Mouse (Mus musculus) intestine, embryonic 14.5 days (tissue): ENCODE results near the gene Tpcn1. TPM values are rescaled to one million over a fixed set of nuclear protein-coding genes. Genes with fewer than 3 reads are reported as not detected.

ENCODE experiments used
- ATAC-seq: fragments of 200-750 bp; cut with Nextera tagmentation; replicated peaks from 2 replicates; pipeline ENCODE4 v1.8.0; 2017; ENCODE audit warnings: low read depth, moderate number of reproducible peaks, moderate TSS enrichment, moderate library complexity; ENCODE audit not compliant: low FRiP score, low TSS enrichment
- DNase-seq: peaks from one replicate; pipeline ENCODE4 v3.0.0-alpha.2; 2018; ENCODE audit warnings: low spot score
- H3K27ac ChIP-seq: fragments of 300-500 bp; sonication (generic); 2 replicates; pipeline ENCODE4 v1.5.1; 2014; ENCODE audit warnings: low read depth, mild to moderate bottlenecking, control low read depth
- H3K27me3 ChIP-seq: fragments of 300-500 bp; sonication (generic); replicated peaks from 2 replicates; pipeline ENCODE4 v1.6.1; 2014; ENCODE audit warnings: low read length, control low read depth; ENCODE audit not compliant: control insufficient read depth, insufficient read depth
- H3K36me3 ChIP-seq: fragments of 300-500 bp; sonication (generic); 2 replicates; pipeline ENCODE4 v1.6.1; 2014; ENCODE audit warnings: low read length, control low read depth; ENCODE audit not compliant: control insufficient read depth, insufficient read depth
- H3K4me1 ChIP-seq: fragments of 300-500 bp; sonication (generic); replicated peaks from 2 replicates; pipeline ENCODE4 v1.6.1; 2014; ENCODE audit warnings: low read length, control low read depth, mixed read lengths; ENCODE audit not compliant: control insufficient read depth, insufficient read depth
- H3K4me2 ChIP-seq: fragments of 300-500 bp; sonication (generic); 2 replicates; pipeline ENCODE4 v1.6.1; 2014; ENCODE audit warnings: low read length
- H3K4me3 ChIP-seq: fragments of 300-500 bp; sonication (generic); 2 replicates; pipeline ENCODE4 v1.5.1; 2014; ENCODE audit warnings: low read depth, low read length, control low read depth, mixed read lengths
- H3K9ac ChIP-seq: fragments of 300-500 bp; sonication (generic); 2 replicates; pipeline ENCODE4 v1.6.1; 2014; ENCODE audit warnings: mild to moderate bottlenecking, low read length
- H3K9me3 ChIP-seq: fragments of 300-500 bp; sonication (generic); 2 replicates; pipeline ENCODE4 v1.6.1; 2016; ENCODE audit warnings: low read length, control low read depth; ENCODE audit not compliant: control insufficient read depth
- WGBS: fragments of 180-500 bp; shearing (Covaris S2); extraction: QIAGEN DNeasy Blood & Tissue Kit; methylation state at CpG from one replicate; pipeline ENCODE4 v1.1.7; 2014; 5-methylcytosine and 5-hydroxymethylcytosine counted together
- polyA plus RNA-seq: library from polyadenylated mRNA; unstranded; fragments of >200 nt; fragmentation: Nextera tagmentation; extraction: Ambion mirVana; gene quantifications from 2 replicates; pipeline ENCODE4 v1.2.1, GENCODE M21; 2014

The Tpcn1 gene
- polyA plus RNA-seq, 1 experiment from 2014 or later, result 23.6 TPM

DNA sequence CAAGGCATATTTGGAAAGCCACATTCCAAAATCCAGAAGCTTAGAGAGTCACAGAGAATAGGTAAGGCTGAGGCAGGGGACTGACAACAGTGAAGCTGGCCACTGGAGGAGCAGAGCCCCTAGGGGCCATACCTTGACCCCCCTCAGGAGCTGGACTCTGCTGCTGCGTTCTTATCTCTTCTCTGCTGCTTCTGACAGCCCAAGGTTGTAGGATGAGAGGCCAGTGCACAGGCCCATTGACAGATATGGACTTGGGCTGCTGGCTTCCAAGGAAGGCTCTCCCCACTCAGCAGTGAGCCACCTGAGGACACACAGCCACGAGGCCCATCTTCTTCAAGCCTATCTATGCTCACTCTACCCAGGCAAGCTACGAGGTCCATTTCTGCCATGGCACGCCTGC, 19.5 kb downstream of the Tpcn1 start:
- DNase-seq (no peak), ATAC-seq (no peak)
- Histone ChIP-seq H3K9me3 (no peaks in the 10 kb centered on the region), H3K9ac (no peak overlapping the region), H3K36me3 (peaks cover 4% of the 10 kb centered on the region; the same call in 1 of the 2 replicates), H3K4me3 (no peak overlapping the region), H3K27ac (0 out of 2 replicates have a peak overlapping the region, but pooled peaks have one; percentile 62), H3K4me1 (peaks cover 76% of the 10 kb centered on the region), H3K27me3 (no peaks in the 10 kb centered on the region), H3K4me2 (no peak overlapping the region)
- 65% methylated on average over 4 of the region's 4 CpGs for whole genome bisulfite sequencing

DNA sequence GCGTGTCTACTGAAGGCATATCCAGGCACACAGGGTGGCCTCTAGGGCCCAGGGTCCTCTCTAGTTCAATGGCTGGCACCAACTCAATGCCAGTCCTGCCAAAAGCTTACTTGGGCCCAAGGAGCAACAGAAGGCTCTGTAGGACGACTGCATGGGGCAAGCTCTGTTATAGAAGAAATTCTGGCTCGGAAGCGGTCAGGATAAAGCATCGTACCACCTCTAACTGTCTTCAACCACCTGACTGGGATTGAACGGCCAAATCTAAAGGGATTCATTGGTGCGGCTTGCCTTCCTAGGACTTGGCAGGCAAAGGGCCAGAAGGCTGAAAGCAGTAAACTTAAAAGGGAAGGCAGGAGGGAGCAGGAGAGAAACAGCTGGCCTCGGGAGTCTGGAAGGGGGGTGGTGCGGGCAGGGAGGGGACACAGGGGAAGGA, 20.1 kb downstream of the Tpcn1 start:
- WGBS, result 47% methylated on average over 9 of the region's 9 CpGs
- Histone ChIP-seq H3K27me3 (no peaks in the 10 kb centered on the region), H3K9ac (no peak overlapping the region), H3K9me3 (no peaks in the 10 kb centered on the region), H3K27ac (peak overlapping the region; percentile 62; the same call in 1 of the 2 replicates), H3K4me3 (no peak overlapping the region), H3K36me3 (peaks cover 4% of the 10 kb centered on the region; the same call in 1 of the 2 replicates), H3K4me2 (0 out of 2 replicates have a peak overlapping the region, but pooled peaks have one; percentile 5), H3K4me1 (peaks cover 80% of the 10 kb centered on the region)
- DNase-seq (no peak), ATAC-seq (no peak)

DNA sequence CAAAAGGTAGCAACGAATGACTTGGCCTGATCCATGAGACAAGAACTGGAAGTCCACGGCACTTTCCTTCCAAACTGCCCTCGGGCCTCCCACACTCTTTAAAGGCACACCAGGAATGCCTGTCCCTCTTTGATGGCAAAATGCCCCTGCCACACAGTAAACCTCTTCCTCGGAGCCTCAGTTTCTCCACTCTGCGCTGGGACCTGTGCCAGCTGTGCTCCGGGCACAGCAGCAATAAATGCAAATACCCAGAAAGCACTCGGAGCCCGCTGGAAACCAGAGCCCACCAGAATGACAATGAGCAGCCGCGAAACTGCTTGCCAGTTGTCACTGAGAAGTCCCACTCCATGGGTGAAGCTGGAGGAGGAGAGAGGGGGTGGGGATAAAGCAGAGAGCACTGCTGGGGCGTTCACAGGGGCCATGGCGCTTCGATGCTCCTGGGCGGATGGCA, 20.7 kb downstream of the Tpcn1 start:
- Histone ChIP-seq H3K27ac (peak overlapping the region; percentile 62), H3K4me1 (peaks cover 86% of the 10 kb centered on the region), H3K9me3 (no peaks in the 10 kb centered on the region), H3K4me3 (no peak overlapping the region), H3K36me3 (no peaks in the 10 kb centered on the region), H3K4me2 (no peak overlapping the region), H3K9ac (no peak overlapping the region), H3K27me3 (no peaks in the 10 kb centered on the region)
- 47% methylated on average over 14 of the region's 14 CpGs for WGBS
- DNase-seq, result no peak
- no peak for ATAC-seq

DNA sequence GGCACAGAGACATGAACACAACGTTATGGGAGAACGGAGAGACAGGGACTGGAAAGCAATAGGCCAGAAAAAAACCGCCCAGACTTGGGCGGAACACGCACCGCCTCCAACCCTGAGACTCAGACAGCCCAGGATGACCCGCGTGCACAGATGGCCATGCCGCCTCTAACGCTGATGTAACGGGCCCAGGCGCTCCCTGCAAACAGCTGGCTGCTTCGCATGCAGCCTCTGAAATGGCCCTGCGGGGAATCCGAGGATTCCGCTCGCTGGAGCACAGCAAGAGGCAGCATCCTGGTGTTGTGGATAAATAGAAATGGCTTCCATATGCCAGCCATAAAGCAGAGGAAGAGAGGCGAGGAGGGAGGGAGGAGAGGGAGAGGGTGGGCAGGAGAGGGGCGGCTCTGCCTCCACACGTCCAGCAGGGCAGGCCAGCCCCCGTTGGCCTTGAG, 21.2 kb downstream of the Tpcn1 start:
- WGBS, result 26% methylated on average over 21 of the region's 21 CpGs
- H3K9ac ChIP-seq, result no peak overlapping the region

DNA sequence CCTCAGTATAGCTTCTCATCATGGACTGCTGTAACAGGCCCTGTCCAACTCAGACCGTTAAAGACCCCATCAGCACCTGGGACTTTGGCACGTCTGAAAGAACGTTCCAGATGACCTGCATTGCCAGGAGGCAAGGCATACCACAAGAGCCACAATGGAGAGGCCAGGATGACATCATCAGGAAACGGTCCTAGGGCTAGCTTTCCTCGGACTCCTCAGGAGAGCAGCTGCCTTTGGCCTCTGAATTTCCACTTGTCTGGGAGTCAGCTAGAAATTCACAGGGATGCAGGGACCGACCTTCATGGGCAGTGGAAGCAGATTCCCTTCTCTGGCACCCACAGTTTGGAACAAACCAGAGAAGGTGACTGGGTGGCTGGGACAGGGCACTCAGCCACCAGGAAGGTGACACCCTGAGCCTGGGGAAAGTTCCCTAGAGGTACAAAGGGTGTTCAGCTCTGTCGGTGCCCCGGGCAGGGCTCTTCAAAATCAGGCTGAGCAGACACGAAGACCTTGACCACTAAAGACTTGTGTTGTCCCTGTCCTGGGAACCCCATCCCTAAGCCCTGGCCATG, 21.7 kb downstream of the Tpcn1 start:
- H3K4me1 ChIP-seq, result peaks cover 85% of the 10 kb centered on the region
- H3K4me3 ChIP-seq, result no peak overlapping the region
- ATAC-seq, result no peak
- H3K27me3 ChIP-seq, result no peaks in the 10 kb centered on the region
- H3K36me3 ChIP-seq, result no peaks in the 10 kb centered on the region
- H3K9me3 ChIP-seq, result no peaks in the 10 kb centered on the region
- H3K27ac ChIP-seq, result peak overlapping the region; percentile 62
- no peak overlapping the region for H3K9ac ChIP-seq
- DNase-seq, result no peak
- no peak overlapping the region for H3K4me2 ChIP-seq
- 60% methylated on average over 9 of the region's 9 CpGs for WGBS

More for the DNA sequence above, 21.2 kb downstream of the Tpcn1 start:
- H3K4me2 ChIP-seq, result no peak overlapping the region
- H3K9me3 ChIP-seq, result no peaks in the 10 kb centered on the region
- ATAC-seq, result no peak
- H3K4me3 ChIP-seq, result no peak overlapping the region
- peak; percentile 71 for DNase-seq
- no peaks in the 10 kb centered on the region for H3K27me3 ChIP-seq
- H3K36me3 ChIP-seq, result no peaks in the 10 kb centered on the region
- H3K4me1 ChIP-seq, result peaks cover 88% of the 10 kb centered on the region
- peak overlapping the region; percentile 62 for H3K27ac ChIP-seq

DNA sequence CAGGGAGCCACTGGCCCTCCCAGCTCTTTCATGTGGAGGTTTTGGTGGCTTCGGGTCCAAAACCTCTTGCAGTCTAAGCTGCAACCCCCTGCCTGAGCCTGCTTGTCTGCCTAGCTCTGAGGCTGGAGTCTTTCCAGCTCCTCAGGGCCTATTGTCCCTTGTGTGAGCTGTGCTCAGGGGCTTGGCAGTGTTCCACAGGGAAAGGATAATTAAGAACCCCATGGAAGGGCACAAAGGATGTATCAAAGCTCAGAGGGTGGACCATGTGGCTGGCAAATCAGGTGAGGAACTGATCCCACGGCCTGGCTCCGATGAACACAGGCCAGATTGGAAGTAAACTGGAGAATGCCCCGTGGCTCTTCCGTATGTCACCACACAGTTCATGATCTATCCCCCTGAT, 22.4 kb downstream of the Tpcn1 start:
- no peak for DNase-seq
- 65% methylated on average over 5 of the region's 5 CpGs for WGBS
- H3K9ac ChIP-seq, result peak overlapping the region; percentile 22; the same call in 1 of the 2 replicates

DNA sequence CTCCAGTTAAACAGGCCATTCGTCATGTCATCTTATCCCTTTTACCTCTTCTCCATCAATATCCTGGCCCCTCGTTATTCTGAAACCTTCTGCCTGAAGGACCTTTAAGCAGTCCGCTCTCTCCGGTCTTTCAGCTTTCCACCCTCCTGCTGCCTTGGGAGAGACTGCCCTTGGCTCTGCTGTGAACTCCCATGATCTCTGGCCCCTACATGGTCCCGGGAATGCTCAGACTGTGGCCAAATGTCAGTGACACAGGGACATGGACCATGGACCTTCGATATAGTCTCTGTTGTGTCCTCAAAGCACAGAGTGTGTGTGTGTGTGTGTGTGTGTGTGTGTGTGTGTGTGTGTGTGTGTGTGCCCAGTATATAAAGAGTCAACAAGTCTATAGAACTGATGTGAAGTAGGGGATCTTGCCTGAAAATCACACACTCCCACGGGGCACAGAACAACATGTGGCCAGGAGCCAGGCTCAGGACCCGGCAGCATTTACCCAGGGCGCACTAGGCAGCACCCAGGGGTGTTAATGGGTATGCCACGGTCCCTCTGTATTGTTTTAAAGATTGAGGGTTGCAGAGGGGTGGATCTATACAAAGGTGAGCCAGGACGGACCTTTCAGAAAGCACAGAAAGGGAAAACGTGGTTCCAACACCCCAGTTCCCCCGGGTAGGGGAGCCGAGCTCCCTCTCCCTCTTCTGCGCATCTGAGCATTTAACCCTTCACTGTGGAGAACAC, 23.1 kb downstream of the Tpcn1 start:
- H3K27me3 ChIP-seq, result no peaks in the 10 kb centered on the region
- no peak overlapping the region for H3K4me3 ChIP-seq
- ATAC-seq (no peak), DNase-seq (no peak)
- peaks cover 83% of the 10 kb centered on the region for H3K4me1 ChIP-seq
- H3K9ac ChIP-seq, result peak overlapping the region; percentile 22; the same call in 1 of the 2 replicates
- no peaks in the 10 kb centered on the region for H3K36me3 ChIP-seq
- H3K27ac ChIP-seq, result peak overlapping the region; percentile 57; the same call in 1 of the 2 replicates
- no peaks in the 10 kb centered on the region for H3K9me3 ChIP-seq
- WGBS, result 41% methylated on average over 15 of the region's 15 CpGs
- no peak overlapping the region for H3K4me2 ChIP-seq

More for the DNA sequence above, 22.4 kb downstream of the Tpcn1 start:
- Histone ChIP-seq H3K4me3 (no peak overlapping the region), H3K9me3 (no peaks in the 10 kb centered on the region), H3K4me1 (peaks cover 83% of the 10 kb centered on the region), H3K27me3 (no peaks in the 10 kb centered on the region), H3K4me2 (no peak overlapping the region), H3K36me3 (no peaks in the 10 kb centered on the region), H3K27ac (peak overlapping the region; percentile 62; the same call in 1 of the 2 replicates)
- no peak for ATAC-seq

DNA sequence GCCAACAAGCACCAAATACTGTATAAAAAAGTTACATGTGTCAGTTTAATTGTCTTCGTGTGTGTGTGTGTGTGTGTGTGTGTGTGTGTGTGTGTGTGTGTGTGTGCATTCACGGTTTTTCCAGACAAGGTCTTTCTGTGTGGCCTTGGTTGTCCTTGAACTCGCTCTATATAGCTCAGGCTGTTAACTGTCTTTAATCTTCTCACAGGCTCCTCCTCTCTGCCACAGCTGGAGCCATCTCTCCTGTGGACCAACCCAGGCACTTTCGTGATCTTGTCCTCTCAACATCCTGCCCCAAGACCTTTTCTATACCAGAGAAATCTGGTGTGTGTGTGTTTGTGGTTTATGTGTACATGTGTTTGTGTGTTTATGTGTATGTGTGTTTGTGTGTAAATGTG, 24.6 kb downstream of the Tpcn1 start:
- ATAC-seq, result no peak; the same call in 1 of the 2 replicates
- no peak overlapping the region for H3K4me2 ChIP-seq
- DNase-seq, result peak; percentile 59
- peak overlapping the region; percentile 90 for H3K27ac ChIP-seq
- H3K27me3 ChIP-seq, result no peaks in the 10 kb centered on the region
- no peak overlapping the region for H3K4me3 ChIP-seq
- peaks cover 81% of the 10 kb centered on the region for H3K4me1 ChIP-seq
- WGBS, result 14% methylated on average over 4 of the region's 4 CpGs
- H3K9ac ChIP-seq, result no peak overlapping the region
- no peaks in the 10 kb centered on the region for H3K9me3 ChIP-seq
- H3K36me3 ChIP-seq, result no peaks in the 10 kb centered on the region
